Mouse (Mus musculus): ENCODE data around the gene Sh2d4b.

The Sh2d4b gene

GRCm38 (mm10) chr14:40830094-40830493, 63.0 kb downstream of the Sh2d4b start:
- no peak for DNase-seq

GRCm38 (mm10) chr14:40818051-40818450, 75.0 kb downstream of the Sh2d4b start:
- no peak for DNase-seq

- no peak for DNase-seq
Observed at GRCm38 (mm10) chr14:40816715-40817114, 76.4 kb downstream of the Sh2d4b start.

- DNase-seq, result peak; percentile 8
Observed at GRCm38 (mm10) chr14:40791606-40792005, 101.5 kb downstream of the Sh2d4b start.

DNA sequence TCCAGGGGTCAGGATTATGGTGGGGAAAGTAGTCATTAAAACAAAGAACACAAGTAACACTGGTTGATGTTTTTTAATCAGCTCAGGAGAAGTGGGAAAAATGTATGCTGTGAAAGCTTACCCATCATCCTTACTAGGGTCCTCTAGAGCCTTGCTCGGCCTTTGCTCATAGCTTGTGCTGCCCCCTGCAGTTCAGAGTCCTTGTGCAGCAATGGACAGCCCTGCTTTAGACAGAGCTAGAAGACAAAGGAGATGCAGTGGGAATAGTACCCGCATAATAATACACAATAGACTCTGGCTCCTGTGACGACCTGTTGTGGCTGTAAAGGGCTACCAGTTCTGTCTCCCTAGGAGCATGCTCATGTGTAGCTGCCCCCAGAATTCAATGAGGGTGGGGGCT, 104.0 kb downstream of the Sh2d4b start:
- no peak for DNase-seq

GRCm38 (mm10) chr14:40769097-40770090, 123.7 kb downstream of the Sh2d4b start:
- DNase-seq, result no peak
